Mouse (Mus musculus): Measurements from ENCODE around the gene Olfr1303.

DNA sequence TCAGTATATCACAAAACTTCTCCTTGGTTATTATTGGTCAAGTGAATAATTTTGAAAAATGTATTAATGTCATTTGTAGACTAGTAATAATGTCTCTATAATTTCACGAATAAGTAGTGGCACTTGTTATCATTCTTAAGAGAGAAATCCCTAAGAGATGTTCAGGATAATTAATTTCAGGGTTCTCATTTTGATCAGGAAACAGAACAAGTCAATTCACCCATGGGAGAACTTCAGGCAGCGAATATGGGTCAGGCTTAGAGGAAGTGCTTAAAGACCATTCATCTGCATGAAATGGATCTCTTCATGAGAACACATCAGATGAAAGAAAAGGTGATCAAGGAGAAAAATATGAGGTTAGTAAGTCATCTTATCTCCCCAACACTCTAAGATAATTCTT is 43.0 kb downstream of the Olfr1303 start, which contains the start of gene Olfr1302:
- no peak for TF ChIP-seq POLR2A (IDR thresholded peaks at IDR 0.05; ENCODE audit: control insufficient read depth, extremely low read depth, insufficient read depth, low read length, poor library complexity)
- TF ChIP-seq CTCF (IDR thresholded peaks at IDR 0.05; ENCODE audit: borderline replicate concordance, control insufficient read depth, extremely low read depth, insufficient read depth, low read length, poor library complexity), result no peak
